Mouse (Mus musculus): ENCODE data around the gene Ccdc170. TPM values are rescaled to one million over a fixed set of nuclear protein-coding genes. Genes with fewer than 3 reads are reported as not detected.
A peak's percentile ranks its signal among the peaks of the same experiment; 100 is the strongest.

Gene Ccdc170
- total RNA-seq, 2 experiments from 2014 or later, result 0.23 to 0.26 TPM

DNA sequence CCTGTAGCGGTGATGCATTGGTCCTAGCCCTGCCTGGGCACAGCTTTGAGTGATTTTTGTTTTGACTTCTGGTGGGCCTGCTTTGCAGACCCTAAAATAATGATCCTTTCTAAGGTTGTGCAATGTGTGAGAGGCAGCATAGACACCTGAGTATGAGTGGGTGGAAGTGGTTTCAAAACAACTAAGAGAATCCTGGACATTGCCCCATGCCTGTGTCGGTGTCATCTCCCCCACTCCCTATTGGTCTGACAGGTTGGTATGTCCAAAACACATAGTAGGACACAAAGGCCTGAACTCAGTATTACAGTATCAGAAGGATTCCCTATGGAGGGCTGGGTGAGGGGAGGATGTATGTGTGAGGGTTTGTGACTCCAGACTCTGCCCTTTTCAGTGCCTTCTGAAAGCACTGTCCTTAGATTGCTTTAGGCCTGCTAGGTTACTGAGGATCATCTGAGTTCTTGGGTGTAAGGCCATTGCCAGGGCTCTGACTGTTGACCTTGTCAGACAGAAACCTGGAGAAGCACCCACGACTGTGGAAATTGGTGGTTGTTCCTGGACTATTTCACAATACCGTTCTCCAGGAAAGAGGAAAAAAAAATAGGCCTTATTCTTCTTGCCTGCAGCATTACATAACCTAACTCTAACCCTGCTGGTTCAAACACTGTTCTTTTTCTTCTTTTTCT lies 122.4 kb downstream of the Ccdc170 start:
- no peak for DNase-seq (ENCODE audit: extremely low spot score in 1 of 2, low spot score in 2 of 2)
- Histone ChIP-seq H3K27ac (no peak overlapping the region), H3K4me3 (no peak overlapping the region)
- TF ChIP-seq CTCF (IDR thresholded peaks at IDR 0.05), result no peak
- intact Hi-C loops (cut with DNase I), result no loop called here

DNA sequence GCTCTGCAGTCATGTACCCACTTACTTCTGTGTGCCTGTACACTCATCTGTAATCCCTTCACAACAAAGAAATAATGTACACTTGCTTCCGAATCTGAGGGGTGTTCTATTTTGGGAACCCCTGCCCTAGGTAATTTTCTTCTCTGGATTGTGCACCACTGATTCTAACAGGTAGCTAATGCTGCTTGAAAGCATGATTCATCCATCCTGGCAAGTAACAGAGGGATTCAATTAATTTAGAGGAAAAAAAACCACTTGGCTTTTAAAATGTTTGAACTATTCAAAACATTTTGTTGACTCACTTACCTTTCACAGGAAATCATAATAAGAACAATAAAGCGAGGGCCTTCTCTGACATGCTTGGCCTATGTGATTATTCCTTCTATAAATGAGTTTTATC lies 127.9 kb downstream of the Ccdc170 start:
- no peak overlapping the region for H3K4me3 ChIP-seq
- no peak for TF ChIP-seq CTCF (IDR thresholded peaks at IDR 0.05)
- intact Hi-C loops (cut with DNase I), result loop anchor here (5.0 kb wide), 1 partner anchor 552 kb away; no protein-coding TSS in a partner anchor

DNA sequence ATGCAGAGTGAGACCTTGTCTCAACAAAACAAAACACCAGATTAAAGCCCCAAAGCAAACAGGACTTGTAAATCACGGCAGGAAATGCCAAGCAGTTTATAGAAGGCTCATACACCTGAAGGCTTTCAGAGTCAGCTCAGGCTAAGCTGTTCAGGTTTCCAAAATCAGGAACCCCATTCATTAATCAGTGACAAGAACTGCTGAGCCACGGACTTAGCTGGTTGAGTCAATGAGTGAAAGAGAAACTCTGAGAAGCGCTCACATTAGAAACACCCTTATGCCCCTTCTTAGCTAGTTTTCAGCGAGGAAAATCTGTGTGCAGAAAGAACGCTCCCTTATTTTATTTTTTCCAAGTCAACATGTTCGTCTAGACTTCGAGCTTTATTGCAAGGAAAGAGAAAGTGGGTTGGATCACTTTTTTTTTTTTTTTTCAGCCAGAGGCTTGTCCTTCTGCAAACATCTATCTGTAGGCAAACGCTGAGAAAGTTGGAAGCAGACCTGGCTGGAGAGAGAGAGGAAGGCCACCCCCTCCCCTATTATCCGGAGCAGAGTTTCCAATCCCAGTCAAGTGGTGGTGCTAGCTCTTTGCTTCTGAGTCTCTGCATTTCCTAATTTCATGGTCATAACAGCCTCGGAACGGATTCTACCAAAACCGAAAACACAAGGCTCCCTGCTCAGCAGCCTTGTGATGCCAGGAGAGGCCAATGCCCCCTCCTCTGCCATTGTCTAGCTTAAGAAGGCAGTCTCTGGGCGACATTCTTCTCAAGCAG lies 129.3 kb downstream of the Ccdc170 start, which contains the start of gene Esr1:
Gene Esr1, plus strand, starts transcription at position 208 of the 770 bp plus-strand sequence.
- intact Hi-C loops (cut with DNase I), result loop anchor here (5.0 kb wide), 1 partner anchor 551 kb away; no protein-coding TSS in a partner anchor
- Histone ChIP-seq H3K4me3 (peak within 1 kb of the TSS; percentile 41), H3K27ac (no peak within 1 kb of the TSS)
- TF ChIP-seq CTCF (IDR thresholded peaks at IDR 0.05), result no peak; the same call in none of the 2 replicates
- no peak for DNase-seq (ENCODE audit: extremely low spot score in 1 of 2, low spot score in 2 of 2)

More for the DNA sequence above, 127.9 kb downstream of the Ccdc170 start:
- no peak overlapping the region for H3K27ac ChIP-seq
- DNase-seq (ENCODE audit: extremely low spot score in 1 of 2, low spot score in 2 of 2), result no peak

Other genes with a start within 250 kb of the Ccdc170 start
- 10 to 100 TPM; 17.2 to 19.9 TPM for gene Akap12, start 216.1 kb upstream of the Ccdc170 start, total RNA-seq (2021)
- gene Zbtb2, start 94.4 kb upstream of the Ccdc170 start, total RNA-seq (2021), result 10 to 100 TPM in 1 of 2 experiments, 1 to 10 TPM in 1; 9.8 to 12.2 TPM
- 10 to 100 TPM; 38.2 to 39.2 TPM for gene Rmnd1, start 50.1 kb upstream of the Ccdc170 start, total RNA-seq (2021)
- gene Armt1, start 50.0 kb upstream of the Ccdc170 start, total RNA-seq (2021), result 10 to 100 TPM; 21.0 to 21.8 TPM
- 1 to 10 TPM; 2.3 to 3.8 TPM for gene Esr1, start 129.1 kb downstream of the Ccdc170 start, total RNA-seq (2021)

Measured in left cerebral cortex, adult 2 months (tissue).